Mouse (Mus musculus): ENCODE measurements around the gene Clcnkb.

Gene Clcnkb

DNA sequence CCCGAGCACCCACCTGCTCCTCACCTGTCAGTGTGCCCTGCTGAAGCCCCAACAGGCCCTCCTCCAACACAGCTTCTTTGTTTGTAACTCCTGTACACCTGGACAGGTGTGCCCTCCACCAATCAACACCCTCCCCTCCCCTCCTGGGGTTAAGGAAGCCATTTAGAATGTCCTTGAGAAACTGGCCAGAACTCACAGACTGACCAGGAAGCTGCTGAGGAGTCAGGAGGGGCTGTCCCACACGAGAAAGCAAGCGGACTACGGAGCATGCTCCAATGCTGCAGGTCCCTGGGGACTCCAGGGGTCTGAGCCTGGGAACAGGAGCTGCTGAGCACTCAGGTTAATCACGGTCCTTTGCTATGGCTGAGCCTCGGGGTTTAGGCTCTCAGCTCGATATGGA is at the start of gene Clcnkb:
Gene Clcnkb, minus strand, starts transcription at position 91 of the 400 bp plus-strand sequence.
- DNase-seq = no peak

DNA sequence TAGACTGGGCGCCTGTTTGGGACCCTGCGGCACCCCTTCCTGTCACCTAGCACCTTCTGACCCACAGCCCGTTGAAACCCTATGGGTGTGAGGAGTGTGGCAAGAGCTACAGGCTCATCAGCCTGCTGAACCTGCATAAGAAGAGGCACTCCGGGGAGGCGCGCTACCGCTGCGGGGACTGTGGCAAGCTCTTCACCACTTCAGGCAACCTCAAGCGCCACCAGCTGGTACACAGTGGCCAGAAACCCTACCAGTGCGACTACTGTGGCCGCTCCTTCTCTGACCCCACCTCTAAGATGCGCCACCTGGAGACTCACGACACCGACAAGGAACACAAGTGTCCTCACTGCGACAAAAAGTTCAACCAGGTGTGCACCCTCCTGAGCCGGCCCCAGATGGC is 48.9 kb upstream of the Clcnkb start:
- DNase-seq = no peak

DNA sequence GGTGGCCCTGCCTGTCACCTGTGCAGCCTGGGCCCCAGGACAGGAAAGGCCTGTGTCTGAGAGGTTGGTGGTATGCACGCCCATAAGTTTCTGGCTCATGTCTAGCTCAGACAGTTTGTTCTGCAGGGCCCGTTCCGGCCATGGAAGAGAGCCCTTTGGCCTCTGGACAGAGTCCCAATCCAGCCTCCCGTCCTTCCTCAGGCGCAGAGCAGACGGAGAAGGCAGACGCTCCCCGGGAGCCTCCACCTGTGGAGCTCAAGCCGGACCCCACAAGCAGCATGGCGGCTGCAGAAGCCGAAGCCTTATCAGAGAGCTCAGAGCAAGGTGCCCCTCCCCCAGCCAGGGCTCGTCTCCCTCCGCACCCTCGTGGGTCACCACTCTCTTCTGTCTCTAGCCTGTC is 47.7 kb upstream of the Clcnkb start:
- no peak for DNase-seq

DNA sequence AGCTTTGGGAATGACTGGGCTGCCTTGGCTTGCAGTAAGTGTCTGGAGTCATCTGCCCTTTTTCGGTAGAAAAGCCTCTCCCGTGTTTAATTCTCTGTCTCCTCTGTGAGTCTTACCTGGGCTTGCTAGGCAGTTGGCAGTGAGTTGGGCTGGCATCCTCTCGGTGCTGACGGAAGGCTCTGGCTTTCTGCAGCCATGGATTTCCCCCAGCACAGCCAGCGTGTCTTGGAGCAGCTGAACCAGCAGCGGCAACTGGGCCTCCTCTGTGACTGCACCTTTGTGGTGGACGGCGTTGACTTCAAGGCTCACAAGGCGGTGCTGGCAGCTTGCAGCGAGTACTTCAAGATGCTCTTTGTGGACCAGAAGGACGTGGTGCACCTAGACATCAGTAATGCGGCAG is 45.8 kb upstream of the Clcnkb start:
- DNase-seq = no peak

DNA sequence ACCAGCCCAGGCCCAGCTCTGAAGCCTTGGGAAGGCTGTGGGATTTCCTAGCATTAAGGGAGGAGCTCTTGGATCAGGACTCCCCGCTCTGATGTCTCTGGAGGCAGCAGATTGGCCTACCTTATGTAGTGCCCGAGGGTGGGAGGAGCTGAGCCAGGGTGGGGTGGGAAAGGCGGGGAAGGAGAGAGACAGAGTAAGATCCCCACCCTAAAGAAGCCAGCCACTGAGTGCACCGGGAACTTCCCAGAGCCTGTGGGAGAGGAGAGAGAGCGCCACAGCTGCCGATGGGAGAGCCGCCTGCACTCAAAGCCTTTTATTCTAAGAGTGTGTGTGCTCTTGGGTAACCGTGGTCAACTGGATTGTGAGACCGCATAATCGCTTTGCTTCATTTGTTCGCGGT is 45.3 kb upstream of the Clcnkb start:
- DNase-seq = no peak

DNA sequence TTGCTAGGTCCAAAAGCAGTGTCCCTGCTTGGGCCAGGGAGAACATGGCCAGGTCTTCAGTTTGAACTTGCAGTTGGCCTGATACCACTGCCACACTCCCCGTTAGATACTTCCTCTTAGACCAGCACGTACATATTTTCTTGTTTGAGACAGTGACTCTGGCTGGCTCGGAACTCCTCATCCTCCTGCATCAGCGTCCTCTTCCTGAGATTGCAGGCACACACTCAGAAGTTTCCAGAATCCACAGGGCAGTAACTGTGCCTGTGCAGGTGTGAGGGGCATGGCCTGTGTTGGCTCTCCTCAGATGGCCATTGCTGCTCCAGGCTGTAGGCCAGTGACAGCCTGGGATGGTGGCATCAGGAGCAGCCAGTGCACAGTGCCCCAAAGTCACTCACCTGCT is 44.7 kb upstream of the Clcnkb start:
- no peak for DNase-seq

DNA sequence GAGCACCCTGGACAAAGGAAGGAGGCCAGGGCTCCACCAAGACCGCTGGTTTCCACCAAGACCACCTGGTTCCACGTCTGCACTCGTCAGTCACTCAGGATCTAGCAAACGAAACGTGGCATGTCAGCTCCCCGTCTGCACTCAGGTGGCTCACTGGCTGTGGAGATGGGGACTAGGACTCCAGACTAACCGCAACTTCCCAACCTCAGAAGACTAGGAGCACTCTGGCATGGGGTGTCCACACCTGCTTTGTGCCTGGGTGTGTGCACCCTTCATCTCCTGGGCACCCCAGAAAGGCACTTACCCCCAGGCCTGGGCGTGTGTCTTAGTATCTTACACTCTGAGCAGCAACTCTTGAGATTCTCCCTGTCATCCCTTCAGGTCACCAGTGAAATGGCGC is 44.0 kb upstream of the Clcnkb start:
- DNase-seq = no peak

DNA sequence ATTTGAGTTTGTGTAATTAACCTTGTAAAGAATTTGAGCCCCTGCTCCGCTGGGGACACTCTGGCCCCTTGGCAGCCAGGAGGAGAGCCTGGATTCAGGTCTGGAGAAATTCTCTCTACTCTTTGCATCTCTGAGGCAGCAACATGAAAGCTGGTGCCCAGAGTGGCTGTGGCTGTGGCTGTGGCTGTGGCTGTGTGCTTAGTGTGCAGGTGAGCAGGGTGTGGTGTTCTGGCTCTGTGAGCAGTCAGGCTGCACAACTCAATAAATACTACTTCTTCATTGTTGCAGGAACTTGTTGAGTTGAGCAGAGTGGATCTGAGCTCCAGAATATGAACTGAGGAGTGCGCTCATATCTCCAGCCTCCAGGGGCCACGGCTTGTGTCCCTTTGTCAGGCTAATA is 43.1 kb upstream of the Clcnkb start:
- no peak for DNase-seq

DNA sequence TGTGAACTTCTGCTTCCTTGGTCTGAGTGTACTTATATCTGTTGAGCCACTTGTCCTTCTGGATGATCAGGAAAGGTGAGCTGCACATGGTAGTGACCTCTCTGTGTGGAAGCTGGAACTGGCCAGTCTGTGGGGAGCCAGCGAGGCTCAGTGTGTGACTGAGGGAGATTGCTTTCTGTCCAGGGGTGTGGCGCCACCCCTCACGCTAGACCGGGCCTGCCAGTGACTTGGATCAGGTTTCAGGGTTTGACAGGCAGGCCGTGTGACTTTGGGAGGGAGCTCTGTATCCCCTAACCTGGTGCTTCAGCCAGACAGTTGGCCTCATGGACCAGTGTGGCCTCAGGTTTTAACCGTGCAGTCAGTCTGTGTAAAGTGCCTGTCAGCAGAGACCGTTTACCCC is 42.4 kb upstream of the Clcnkb start:
- no peak for DNase-seq

DNA sequence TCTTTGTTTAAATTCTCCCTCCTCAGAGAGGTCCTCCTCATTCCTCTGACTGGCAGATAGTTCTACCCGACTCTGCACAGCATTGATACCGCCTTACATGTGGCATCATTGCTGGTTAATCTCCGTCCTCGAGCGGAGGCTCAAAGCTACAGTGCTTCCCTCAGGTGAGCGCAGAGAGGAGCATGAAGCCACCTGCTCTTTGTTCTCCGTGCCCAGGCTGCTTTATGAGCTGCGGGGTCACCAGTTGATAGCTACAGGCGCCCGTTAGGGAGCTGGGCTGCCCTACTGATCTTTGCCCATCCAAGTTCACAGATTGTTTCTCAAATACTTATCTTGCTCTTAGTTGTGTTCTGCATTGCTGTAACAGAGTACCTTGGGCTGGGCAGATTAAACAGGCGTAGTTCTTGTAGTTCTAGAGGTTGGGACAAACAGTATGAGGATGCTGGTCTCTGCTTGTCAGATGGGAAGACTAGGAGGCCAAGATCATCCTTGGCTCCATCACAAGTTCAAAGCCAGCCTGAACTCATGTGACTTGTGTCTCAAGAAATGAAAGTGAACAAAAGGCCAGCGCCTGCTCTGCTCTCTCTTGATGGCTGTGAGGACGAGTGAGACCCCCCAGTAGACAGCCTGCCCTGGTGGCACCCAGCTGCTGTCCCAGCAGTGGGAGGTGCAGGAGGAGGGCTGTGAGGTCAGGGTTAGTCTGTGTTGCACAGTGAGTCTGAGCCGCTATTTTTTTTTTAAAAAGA is 40.6 kb upstream of the Clcnkb start:
- no peak for DNase-seq

DNA sequence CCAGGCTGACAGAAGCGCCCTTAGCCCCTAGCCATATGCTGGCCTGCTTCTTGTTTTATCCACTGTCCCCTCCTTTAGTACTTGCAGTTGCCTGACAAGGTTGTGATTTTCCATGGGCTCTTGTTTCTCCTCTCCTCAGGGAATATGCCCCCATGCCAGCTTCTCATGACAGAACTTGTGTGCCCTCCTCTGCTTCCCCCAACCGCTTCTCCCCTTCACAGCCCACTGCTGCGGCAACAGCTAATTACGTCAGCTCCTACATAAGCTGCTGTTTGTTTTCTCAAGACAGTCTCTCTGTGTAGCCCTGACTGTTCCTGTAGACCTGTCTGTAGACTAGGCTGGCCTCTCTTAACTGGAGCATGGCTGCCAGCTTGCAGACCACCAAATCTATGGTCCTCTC is 39.7 kb upstream of the Clcnkb start:
- no peak for DNase-seq

DNA sequence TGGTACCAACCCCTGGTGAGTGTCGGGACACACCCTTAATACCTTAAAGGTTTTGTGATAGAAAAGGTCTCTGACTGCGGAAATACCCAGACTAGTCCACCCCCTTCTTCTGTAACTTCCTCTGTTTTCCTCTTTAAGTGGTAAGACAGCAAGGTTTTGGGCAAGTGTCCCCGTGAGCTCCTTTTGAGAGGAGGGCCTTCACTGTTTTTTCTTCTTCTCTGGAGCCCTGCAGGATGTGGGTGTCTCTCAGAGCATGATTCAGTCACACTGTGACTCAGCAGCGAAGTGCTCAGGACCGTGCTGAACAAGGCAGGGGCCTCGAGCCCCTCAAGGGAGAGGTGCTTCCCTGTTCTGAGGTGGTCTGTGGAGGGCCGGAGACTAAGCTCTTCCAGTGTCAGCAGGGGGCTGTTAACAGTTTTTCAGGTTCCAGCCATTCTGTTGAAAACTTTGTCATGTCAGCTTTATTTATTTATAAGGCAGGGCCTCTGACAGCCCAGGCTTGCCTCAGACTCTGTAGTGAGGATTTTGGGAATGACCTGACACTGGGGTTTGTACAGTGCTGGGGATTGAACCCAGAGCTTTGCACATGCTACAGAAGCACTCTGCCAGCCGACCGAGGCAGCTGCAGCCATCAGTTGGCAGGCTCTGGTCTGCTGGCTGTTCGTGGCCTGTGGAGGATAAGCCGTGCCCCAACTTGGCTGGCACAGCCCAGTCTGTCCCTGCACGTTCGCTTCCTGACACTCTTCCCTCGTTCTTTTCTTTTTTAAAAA is 39.0 kb upstream of the Clcnkb start:
- no peak for DNase-seq

DNA sequence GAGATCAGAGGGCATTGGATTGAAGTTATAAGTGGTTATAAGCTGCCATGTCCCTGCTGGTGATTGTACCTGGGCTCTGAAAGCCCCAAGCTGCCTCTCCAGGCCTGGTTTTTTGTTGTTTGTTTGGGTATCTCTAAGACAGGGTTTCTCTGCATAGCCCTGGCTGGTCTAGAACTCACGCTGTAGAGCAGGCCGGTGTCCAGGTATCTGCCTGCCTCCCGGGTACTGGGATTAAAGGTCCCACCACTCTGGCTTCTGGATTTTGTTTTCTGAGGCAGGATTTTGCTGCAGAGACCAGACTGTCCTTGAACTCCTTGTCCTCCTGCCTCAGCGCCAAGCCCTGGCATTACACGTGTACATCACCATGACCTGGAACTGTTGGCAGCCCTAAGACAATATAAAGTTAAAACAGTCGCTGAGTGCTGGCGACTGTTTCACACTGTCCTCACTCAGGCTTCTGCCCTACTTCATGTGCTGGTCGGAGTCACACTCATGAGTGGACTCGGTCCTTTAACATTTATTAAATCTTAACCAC is 36.2 kb upstream of the Clcnkb start:
- no peak for DNase-seq

DNA sequence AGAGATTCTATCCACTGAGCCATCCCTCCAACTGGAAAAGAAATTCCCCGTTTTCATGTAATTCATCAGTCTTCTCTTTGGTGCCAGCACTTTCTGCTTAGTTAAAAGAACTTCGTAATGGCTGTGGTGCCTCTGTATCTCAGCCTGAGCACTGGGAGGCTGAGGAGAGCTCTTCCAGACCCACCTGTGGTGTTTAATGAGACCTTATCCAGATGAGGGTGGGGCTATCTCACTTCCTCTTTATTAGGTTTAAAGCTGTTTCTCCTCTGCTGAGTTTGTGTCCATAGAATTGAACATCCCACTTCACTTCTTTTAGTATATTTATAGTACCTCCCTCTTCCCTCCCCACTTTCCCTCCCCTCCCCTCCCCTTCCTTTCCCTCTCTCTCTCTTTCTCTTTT is 35.4 kb upstream of the Clcnkb start:
- DNase-seq = no peak

DNA sequence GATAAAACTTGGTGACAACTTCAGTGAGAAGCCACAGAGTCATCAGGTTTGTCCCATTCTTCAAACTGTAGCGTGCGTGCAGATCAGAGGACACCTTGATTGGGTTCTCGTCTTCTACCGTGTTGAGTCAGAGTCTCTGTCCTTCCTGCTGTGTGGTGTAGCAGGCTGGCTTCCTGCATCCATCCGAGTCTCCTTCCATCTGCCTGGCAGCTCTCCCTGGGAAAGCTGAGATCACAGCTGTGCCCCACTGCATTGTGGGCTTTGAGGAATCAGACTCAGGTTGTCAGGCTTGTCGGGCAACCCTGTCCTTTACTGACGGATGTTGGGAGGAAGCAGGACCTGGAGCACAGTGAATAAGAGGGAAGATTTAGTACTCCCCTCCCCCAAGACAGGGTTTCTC is 30.4 kb upstream of the Clcnkb start:
- no peak for DNase-seq

DNA sequence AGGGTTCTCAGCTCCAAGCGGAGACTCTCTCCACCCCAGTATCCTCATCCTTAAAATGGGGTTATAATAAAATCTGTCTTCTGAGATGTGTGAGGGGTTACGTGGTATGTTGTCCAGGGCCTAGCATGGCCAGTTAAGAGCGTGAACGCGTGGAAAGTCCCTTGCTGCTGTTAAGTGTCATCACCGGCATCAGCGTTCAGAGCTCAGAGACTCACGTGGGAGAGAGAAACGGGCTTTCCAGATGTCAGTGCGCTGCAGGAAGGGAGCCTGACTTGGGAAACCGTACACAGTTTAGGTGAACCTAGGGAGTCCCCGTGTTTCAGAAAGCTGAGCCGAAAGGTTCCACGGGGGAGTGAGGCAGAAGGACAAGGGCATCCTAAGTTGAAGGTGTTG is 29.5 kb upstream of the Clcnkb start:
- DNase-seq = no peak

DNA sequence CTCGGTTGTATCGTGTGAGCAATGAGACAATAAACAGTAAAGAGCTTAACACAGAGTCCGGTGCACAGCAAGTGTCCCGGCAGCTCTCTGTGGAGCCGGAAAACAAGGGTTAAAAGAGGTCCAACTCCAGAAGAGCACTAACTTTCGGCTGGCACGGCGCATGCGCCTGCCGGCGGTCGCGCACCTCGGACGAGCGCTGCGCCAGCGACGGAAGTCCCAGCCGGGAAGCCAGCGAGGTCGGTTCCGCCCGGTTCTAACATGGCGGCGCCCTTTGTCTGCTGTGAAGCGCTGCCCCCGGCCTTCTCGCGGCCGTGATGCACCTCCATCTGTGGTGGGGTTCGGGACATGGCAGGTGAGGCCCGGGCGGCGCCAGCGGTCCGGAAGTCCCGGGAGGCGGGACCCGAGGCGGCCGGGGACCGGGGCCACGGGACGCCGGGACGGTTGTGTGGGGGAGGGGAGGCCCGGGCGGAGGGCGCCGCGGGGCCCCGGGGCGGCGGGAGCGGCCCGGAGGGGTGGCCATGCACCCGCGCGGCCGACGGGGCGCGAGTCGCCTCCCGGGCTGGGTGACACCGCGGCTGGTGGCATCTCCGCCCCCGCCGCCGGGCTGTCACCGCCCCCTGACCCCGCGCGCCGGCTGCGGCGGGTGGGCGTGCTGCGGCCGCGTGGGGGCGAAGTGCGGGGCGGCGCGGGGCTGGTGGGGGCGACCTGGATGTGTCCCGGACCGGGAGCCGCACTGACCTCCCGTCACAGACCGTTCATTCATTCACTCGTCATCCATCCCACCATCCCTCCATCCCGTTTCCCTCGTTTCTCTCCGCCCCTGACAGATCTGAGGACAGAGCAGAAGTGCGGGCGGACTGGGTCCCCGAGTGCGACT is 28.9 kb upstream of the Clcnkb start, which contains the start of gene Zbtb17:
Gene Zbtb17, plus strand, starts transcription at position 204 of the 877 bp plus-strand sequence.
- DNase-seq = peak; percentile 91

DNA sequence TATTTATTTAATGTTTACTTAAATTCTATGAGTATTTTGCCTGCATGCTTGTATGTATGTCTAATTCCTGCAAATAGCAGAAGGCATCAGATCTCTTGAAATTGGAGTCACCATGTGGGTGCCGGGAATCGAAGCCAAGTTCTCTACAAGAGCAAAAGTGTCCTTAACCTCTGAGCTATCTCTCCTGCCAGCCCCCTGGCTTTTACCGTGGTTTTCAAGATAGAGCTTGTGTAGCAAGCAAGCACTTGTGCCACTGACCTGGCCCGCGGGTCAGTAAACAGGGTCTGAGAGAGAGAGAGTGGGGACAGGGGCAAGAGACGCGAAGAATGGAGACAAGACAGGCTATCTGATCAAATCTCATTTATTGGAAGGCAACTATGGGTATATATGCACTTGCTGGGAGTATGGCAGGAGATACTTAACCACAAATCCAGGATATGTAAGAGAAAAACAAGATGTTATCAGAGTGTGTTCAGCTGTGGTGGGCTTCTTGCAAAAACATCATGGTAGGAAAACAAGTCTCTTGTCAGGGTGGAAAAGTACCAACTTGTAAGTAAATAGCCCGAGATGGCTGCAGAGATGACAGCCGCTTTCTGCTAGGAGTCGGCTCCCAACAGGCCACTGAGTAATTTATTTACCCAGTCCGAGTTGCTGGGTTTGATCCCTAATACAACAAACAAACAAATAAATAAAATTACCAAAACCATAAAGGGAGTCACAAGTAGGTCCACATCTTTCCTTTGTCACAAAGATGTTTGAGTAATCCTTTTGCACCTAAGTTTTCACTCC is 28.0 kb upstream of the Clcnkb start:
- DNase-seq = no peak

DNA sequence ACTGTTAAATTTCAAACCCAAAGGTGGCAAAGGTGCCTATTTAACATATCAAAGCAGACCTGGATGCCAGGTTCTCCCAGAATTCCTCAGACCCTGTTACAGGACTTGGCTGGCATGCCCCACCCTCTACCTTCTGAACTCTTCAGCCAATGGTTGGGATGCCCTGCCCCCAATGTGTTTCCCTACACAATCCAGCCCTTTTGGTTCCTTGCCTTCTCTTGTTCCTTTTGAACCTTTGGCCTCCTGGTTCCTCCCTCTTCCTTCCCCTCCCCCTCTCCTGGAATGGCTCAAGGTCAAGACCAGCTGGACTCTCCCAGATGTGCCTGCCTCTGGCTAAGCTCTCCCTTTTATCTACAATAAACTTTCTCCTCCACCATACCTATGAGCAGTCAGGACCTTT is 25.1 kb upstream of the Clcnkb start:
- DNase-seq = no peak

DNA sequence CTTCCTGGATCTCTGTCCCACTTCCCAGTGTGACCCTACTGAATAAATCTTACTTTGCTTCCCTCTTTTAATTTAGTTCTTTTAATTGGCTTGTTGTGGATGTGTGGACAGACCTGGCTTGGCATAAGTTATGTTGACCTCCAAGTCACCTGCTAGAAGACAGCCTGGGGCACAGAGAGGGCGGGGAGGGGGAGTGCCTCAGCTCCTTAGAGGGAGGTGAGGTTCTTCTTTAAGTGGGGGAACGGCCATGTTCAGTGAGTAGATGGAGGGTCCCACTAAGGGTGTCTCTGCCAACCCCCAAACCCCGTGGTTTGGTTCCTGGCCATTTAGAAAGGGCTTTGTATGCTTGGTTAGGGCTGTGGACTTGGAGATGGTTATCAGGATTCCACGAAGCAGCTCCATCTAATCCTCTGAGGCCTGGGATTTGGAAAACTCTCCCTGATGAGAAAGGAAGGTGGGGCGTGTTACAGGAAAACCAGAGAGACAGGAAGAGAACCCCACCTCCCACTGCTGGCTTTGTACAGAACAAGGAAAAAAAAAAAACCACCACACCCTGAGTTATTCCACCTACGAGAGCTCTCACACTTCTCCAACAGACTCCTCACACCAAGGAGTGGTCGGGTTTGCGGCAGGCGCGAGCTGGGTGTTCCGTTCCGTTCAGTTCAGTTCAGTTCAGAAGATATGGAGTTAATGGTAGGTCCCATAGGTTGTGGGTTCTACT is 23.4 kb upstream of the Clcnkb start:
- DNase-seq = no peak

DNA sequence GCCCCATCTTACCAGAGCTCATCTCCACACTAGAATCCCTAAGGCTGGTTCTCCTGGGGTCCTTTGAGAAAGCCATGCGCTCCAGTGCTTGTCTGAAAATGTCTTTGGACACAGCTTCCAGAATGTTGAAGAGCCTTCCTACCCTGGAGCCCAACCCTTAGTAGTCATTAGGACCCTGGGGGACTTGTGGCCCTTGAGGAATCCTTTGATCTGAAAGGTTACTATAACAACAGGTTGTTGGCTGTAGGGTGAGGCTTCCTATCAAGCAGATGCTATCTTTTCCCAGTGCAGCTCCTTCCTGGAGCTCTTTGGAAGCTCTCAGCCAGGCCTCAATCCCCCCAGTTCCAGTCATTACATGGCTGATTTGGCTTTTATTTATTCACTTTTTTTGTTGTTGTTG is 20.2 kb upstream of the Clcnkb start, which contains the start of gene Srarp:
Gene Srarp, minus strand, starts transcription at position 132 of the 400 bp plus-strand sequence.
- DNase-seq = no peak

DNA sequence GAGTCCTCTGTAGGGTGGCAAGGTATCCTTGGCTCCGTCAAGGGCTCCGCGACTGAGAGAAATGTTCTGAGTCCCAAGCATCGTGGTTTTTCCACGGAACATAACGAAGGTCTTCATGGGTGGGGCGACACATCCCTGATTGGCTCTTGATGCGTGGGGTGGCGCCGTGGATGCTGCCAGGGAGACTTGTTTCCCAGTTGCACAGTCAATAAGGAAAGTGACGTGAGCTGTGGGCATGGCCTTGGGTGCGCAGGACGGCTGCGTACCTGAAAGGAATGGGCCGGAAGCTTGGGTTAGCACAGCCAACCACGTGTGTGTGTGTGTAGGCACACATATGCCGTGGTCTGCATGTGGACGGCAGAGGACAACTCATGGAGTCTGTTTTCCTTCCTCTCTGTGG is 17.4 kb upstream of the Clcnkb start:
- no peak for DNase-seq

Measured in lung, postnatal 14 days (tissue).